Comparison of ENCODE assay signal across 12 mouse cellular contexts in genomic region chr7:135144731-135145130, GRCm38 (mm10).
"Had no signal": no experiment of that assay in that cellular context is flagged by ENCODE, and none has a peak within 500 bp of the region (broad histone marks: within the 10 kb centered on the region; RNA-seq: fewer than 3 reads in every experiment).

No protein-coding gene starts in this region.

- DNase-seq: cerebellum, adult 8-10 months; cerebellum, adult 9-10 months; embryo, embryonic 11 days; forebrain, postnatal 0 days; gastrocnemius, adult 2 months; gastrocnemius, postnatal 10 days; gastrocnemius, postnatal 14 days; gastrocnemius, postnatal 25 days; gastrocnemius, postnatal 36 days; heart, adult 11 months; heart, adult 18-20 months; heart, adult 2 months had no signal
